Mouse (Mus musculus): ENCODE measurements around the gene Cds2. TPM values are rescaled to one million over a fixed set of nuclear protein-coding genes. Genes with fewer than 3 reads are reported as not detected.

Cds2 gene
- total RNA-seq, 2 experiments from 2014 or later, result 192 to 212 TPM

GRCm38 (mm10) chr2:132320516-132320915 lies 57.6 kb downstream of the Cds2 start:
- intact Hi-C loops (cut with DNase I), result no loop called here

GRCm38 (mm10) chr2:132323541-132323940 lies 60.6 kb downstream of the Cds2 start:
- no peak for DNase-seq (ENCODE audit: low spot score in 2 of 2)
- intact Hi-C loops (cut with DNase I), result no loop called here

More at GRCm38 (mm10) chr2:132320516-132320915, 57.6 kb downstream of the Cds2 start:
- DNase-seq (ENCODE audit: low spot score in 2 of 2), result no peak

- intact Hi-C loops (cut with DNase I), result no loop called here
- DNase-seq (ENCODE audit: low spot score in 2 of 2), result no peak
Observed at GRCm38 (mm10) chr2:132337202-132337601, 74.3 kb downstream of the Cds2 start.

GRCm38 (mm10) chr2:132340350-132340749 lies 77.4 kb downstream of the Cds2 start:
- intact Hi-C loops (cut with DNase I), result no loop called here

GRCm38 (mm10) chr2:132341293-132341692 lies 78.3 kb downstream of the Cds2 start:
- intact Hi-C loops (cut with DNase I), result no loop called here
- no peak for DNase-seq (ENCODE audit: low spot score in 2 of 2)

More at GRCm38 (mm10) chr2:132340350-132340749, 77.4 kb downstream of the Cds2 start:
- DNase-seq (ENCODE audit: low spot score in 2 of 2), result no peak

- intact Hi-C loops (cut with DNase I), result no loop called here
- DNase-seq (ENCODE audit: low spot score in 2 of 2), result peak in 1 of 2 experiments; percentile 10
Observed at GRCm38 (mm10) chr2:132343846-132344245, 80.9 kb downstream of the Cds2 start.

Other genes with a start within 250 kb of the Cds2 start
- gene Rassf2, start 232.9 kb upstream of the Cds2 start, total RNA-seq (2021), result 10 to 100 TPM; 32.6 to 34.5 TPM
- gene Slc23a2, start 118.0 kb upstream of the Cds2 start, total RNA-seq (2021), result 100 to 1,000 TPM; 125 to 132 TPM
- gene Tmem230, start 15.3 kb upstream of the Cds2 start, total RNA-seq (2021), result 10 to 100 TPM; 28.0 to 30.2 TPM
- gene Pcna, start 9.8 kb upstream of the Cds2 start, total RNA-seq (2021), result 10 to 100 TPM; 52.1 to 54.7 TPM
- gene Prokr2, start 122.3 kb downstream of the Cds2 start, total RNA-seq (2021), result 1 to 10 TPM; 3.4 to 4.2 TPM

Data from left cerebral cortex, postnatal 14 days (tissue).